ENCODE assay signal across 8 mouse cellular contexts in the genomic region with DNA sequence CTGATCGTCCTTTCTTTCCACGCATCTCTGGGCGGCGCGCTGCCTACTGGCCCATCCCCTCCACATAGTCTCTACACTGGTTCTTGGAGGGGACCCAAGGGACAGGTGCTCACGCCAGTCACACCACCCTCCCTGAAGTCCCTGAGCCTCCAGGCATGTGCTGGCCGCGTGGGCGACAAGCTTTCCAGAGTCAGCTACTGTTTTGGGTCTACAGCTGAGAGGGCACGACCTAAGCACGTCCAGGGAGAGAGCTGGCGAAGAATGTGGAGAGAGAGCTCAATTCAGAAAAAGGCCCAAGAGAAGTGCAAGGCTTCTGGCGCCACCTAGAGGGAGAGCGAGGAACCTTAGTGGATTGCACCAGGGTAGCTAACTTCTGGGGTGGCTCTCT. TPM values are rescaled to one million over a fixed set of nuclear protein-coding genes. Genes with fewer than 3 reads are reported as not detected.
A peak's percentile ranks its signal among the peaks of the same experiment; 100 is the strongest.
DNase-seq lines count a peak whose midpoint lies in the region; ATAC-seq lines count a peak whose summit lies in the region.

No protein-coding gene starts in this region.

- peak; percentile 16; the same call in 1 of the 2 replicates for ATAC-seq in heart, embryonic 15.5 days (replicated peaks; ENCODE audit: insufficient number of reproducible peaks, insufficient read depth, low FRiP score, low read depth)
- ATAC-seq in liver, embryonic 12.5 days: peak; percentile 43
- peak; percentile 19; the same call in 1 of the 2 replicates for ATAC-seq in stomach, embryonic 15.5 days (ENCODE audit: insufficient read depth, low FRiP score, low read depth)

- DNase-seq in CD8-positive naive resting alpha-beta T cell, adult 2 months (ENCODE audit: low read depth in 2 of 2, low spot score in 2 of 2): peak; percentile 81 to 90
- DNase-seq in c-Kit-negative CD71-positive TER-119-positive erythroid progenitor cells, embryonic 14.5 days (ENCODE audit: low read depth, low spot score): peak; percentile 90
- peak; percentile 38 for DNase-seq in fibroblast of lung, adult 2 months (ENCODE audit: low read depth)
- DNase-seq in kidney, postnatal 14 days: peak; percentile 92
- DNase-seq in naive thymus-derived CD4-positive, alpha-beta T cell, adult 2 months (ENCODE audit: low read depth): peak; percentile 93

- peaks cover 34% of the 10 kb centered on the region for H3K4me1 ChIP-seq in heart, embryonic 15.5 days (replicated peaks)
- H3K4me1 ChIP-seq in liver, embryonic 12.5 days: peaks cover 62% of the 10 kb centered on the region
- H3K4me1 ChIP-seq in stomach, embryonic 15.5 days: peaks cover 28% of the 10 kb centered on the region

- 1% methylated on average over 14 of the region's 14 CpGs for WGBS in heart, embryonic 15.5 days
- under 1% methylated on average over 14 of the region's 14 CpGs for WGBS in liver, embryonic 12.5 days (ENCODE audit: insufficient replicate concordance)
- 0% methylated on average over 14 of the region's 14 CpGs for WGBS in stomach, embryonic 15.5 days

- peak overlapping the region; percentile 95 for H3K27ac ChIP-seq in heart, embryonic 15.5 days
- peak overlapping the region; percentile 84 for H3K27ac ChIP-seq in liver, embryonic 12.5 days
- peak overlapping the region; percentile 77 for H3K27ac ChIP-seq in stomach, embryonic 15.5 days

- peak overlapping the region; percentile 84 for H3K4me2 ChIP-seq in heart, embryonic 15.5 days
- peak overlapping the region; percentile 76 for H3K4me2 ChIP-seq in liver, embryonic 12.5 days
- H3K4me2 ChIP-seq in stomach, embryonic 15.5 days: peak overlapping the region; percentile 85

- H3K9ac ChIP-seq in heart, embryonic 15.5 days: peak overlapping the region; percentile 40
- H3K9ac ChIP-seq in liver, embryonic 12.5 days: peak overlapping the region; percentile 67
- 0 out of 2 replicates have a peak overlapping the region, but pooled peaks have one; percentile 22 for H3K9ac ChIP-seq in stomach, embryonic 15.5 days

- H3K27me3 ChIP-seq in heart, embryonic 15.5 days: no peaks in the 10 kb centered on the region
- peaks cover 72% of the 10 kb centered on the region for H3K27me3 ChIP-seq in liver, embryonic 12.5 days (replicated peaks)
- H3K27me3 ChIP-seq in stomach, embryonic 15.5 days (replicated peaks): no peaks in the 10 kb centered on the region

- H3K36me3 ChIP-seq in heart, embryonic 15.5 days: peaks cover 22% of the 10 kb centered on the region
- peaks cover 25% of the 10 kb centered on the region for H3K36me3 ChIP-seq in liver, embryonic 12.5 days
- H3K36me3 ChIP-seq in stomach, embryonic 15.5 days: peaks cover 4% of the 10 kb centered on the region; the same call in 1 of the 2 replicates

- H3K4me3 ChIP-seq in heart, embryonic 15.5 days: peak overlapping the region; percentile 59
- H3K4me3 ChIP-seq in liver, embryonic 12.5 days: peak overlapping the region; percentile 65
- peak overlapping the region; percentile 58 for H3K4me3 ChIP-seq in stomach, embryonic 15.5 days (replicated peaks)

- H3K9me3 ChIP-seq in heart, embryonic 15.5 days (replicated peaks): no peaks in the 10 kb centered on the region
- no peaks in the 10 kb centered on the region for H3K9me3 ChIP-seq in liver, embryonic 12.5 days (replicated peaks)
- no peaks in the 10 kb centered on the region for H3K9me3 ChIP-seq in stomach, embryonic 15.5 days

RNA-seq across cellular contexts. Expression of a gene that starts 0.8 kb away (rescaled TPM):
- polyA plus RNA-seq in heart, embryonic 15.5 days (2015; fragmentation: Nextera tagmentation; extraction: Ambion mirVana): 42.0 and 42.6 TPM in 2 replicates
- 14.9 and 17.0 TPM in 2 replicates for polyA plus RNA-seq in liver, embryonic 12.5 days (2016; fragmentation: Nextera tagmentation; extraction: Ambion mirVana)
- 26.3 and 28.9 TPM in 2 replicates for polyA plus RNA-seq in stomach, embryonic 15.5 days (2015; fragmentation: Nextera tagmentation; extraction: Ambion mirVana)

RNA-seq across cellular contexts. Expression of a gene that starts 13.2 kb away (rescaled TPM):
- polyA plus RNA-seq in heart, embryonic 15.5 days (2015; fragmentation: Nextera tagmentation; extraction: Ambion mirVana): 5.5 and 5.7 TPM in 2 replicates
- 0.20 and 0.25 TPM in 2 replicates for polyA plus RNA-seq in liver, embryonic 12.5 days (2016; fragmentation: Nextera tagmentation; extraction: Ambion mirVana)
- polyA plus RNA-seq in stomach, embryonic 15.5 days (2015; fragmentation: Nextera tagmentation; extraction: Ambion mirVana): 2.9 and 3.3 TPM in 2 replicates

RNA-seq across cellular contexts. Expression of a gene that starts 15.8 kb away (rescaled TPM):
- polyA plus RNA-seq in heart, embryonic 15.5 days (2015; fragmentation: Nextera tagmentation; extraction: Ambion mirVana): 3.8 and 13.9 TPM in 2 replicates
- 2.8 and 3.3 TPM in 2 replicates for polyA plus RNA-seq in liver, embryonic 12.5 days (2016; fragmentation: Nextera tagmentation; extraction: Ambion mirVana)
- polyA plus RNA-seq in stomach, embryonic 15.5 days (2015; fragmentation: Nextera tagmentation; extraction: Ambion mirVana): 438 and 517 TPM in 2 replicates

RNA-seq across cellular contexts. Expression of a gene that starts 27.0 kb away (rescaled TPM):
- 975 and 1,130 TPM in 2 replicates for polyA plus RNA-seq in heart, embryonic 15.5 days (2015; fragmentation: Nextera tagmentation; extraction: Ambion mirVana)
- polyA plus RNA-seq in liver, embryonic 12.5 days (2016; fragmentation: Nextera tagmentation; extraction: Ambion mirVana): 2,199 and 2,266 TPM in 2 replicates
- 1,591 and 1,597 TPM in 2 replicates for polyA plus RNA-seq in stomach, embryonic 15.5 days (2015; fragmentation: Nextera tagmentation; extraction: Ambion mirVana)

RNA-seq across cellular contexts. Expression of a gene that starts 32.2 kb away (rescaled TPM):
- polyA plus RNA-seq in heart, embryonic 15.5 days (2015; fragmentation: Nextera tagmentation; extraction: Ambion mirVana): 19.9 and 21.6 TPM in 2 replicates
- 14.0 and 15.2 TPM in 2 replicates for polyA plus RNA-seq in liver, embryonic 12.5 days (2016; fragmentation: Nextera tagmentation; extraction: Ambion mirVana)
- 23.0 and 23.2 TPM in 2 replicates for polyA plus RNA-seq in stomach, embryonic 15.5 days (2015; fragmentation: Nextera tagmentation; extraction: Ambion mirVana)

Comparison
In these comparisons a context has a peak if more than half of its experiments do, and no peak if none do; other contexts are left out.
1. Peak in every context shown above with its lines: DNase-seq, ATAC-seq, H3K4me3 ChIP-seq and H3K27ac ChIP-seq.
2. DNase-seq: peak in every context shown above with its lines; median percentile 93 in naive thymus-derived CD4-positive, alpha-beta T cell, adult 2 months; 92 in kidney, postnatal 14 days; 90 in c-Kit-negative CD71-positive TER-119-positive erythroid progenitor cells, embryonic 14.5 days; 86 in CD8-positive naive resting alpha-beta T cell, adult 2 months; 38 in fibroblast of lung, adult 2 months.
3. RNA of a gene that starts 15.8 kb away (polyA plus RNA-seq): 438 to 517 TPM in stomach, embryonic 15.5 days; 3.8 to 13.9 TPM in heart, embryonic 15.5 days and 2.8 to 3.3 TPM in liver, embryonic 12.5 days; every median in the first group is over 10 times any median in the second.